Mouse (Mus musculus) heart, adult 2 months (tissue): ENCODE measurements around the gene Rbbp6. TPM values are rescaled to one million over a fixed set of nuclear protein-coding genes. Genes with fewer than 3 reads are reported as not detected.

Experiments used
- DNase-seq, 2 experiments: peaks; one replicate each; pipeline ENCODE4 v3.0.0; 2021
- H3K27ac ChIP-seq: fragments of 200-600 bp; 2 replicates; pipeline ENCODE4 v1.8.1; 2022
- H3K27me3 ChIP-seq: fragments of 200-500 bp; 2 replicates; pipeline ENCODE4 v1.6.1; 2012; ENCODE audit warnings: mild to moderate bottlenecking, low read length, inconsistent platforms, mixed read lengths; ENCODE audit not compliant: control insufficient read depth, insufficient read depth
- H3K36me3 ChIP-seq: fragments of 200-500 bp; 2 replicates; pipeline ENCODE4 v1.6.1; 2012; ENCODE audit warnings: low read length, inconsistent platforms; ENCODE audit not compliant: control insufficient read depth, insufficient read depth
- H3K4me1 ChIP-seq: fragments of 200-500 bp; 2 replicates; pipeline ENCODE4 v1.6.1; 2011; ENCODE audit warnings: low read length; ENCODE audit not compliant: control insufficient read depth, insufficient read depth
- H3K4me3 ChIP-seq: fragments of 200-600 bp; 2 replicates; pipeline ENCODE4 v1.8.1; 2022
- H3K79me2 ChIP-seq: fragments of 200-500 bp; replicated peaks from 2 replicates; pipeline ENCODE4 v1.6.1; 2012; ENCODE audit warnings: mild to moderate bottlenecking, inconsistent platforms, low read length, moderate library complexity, mixed read lengths; ENCODE audit not compliant: control insufficient read depth, insufficient read depth
- H3K9ac ChIP-seq: fragments of 200-500 bp; 2 replicates; pipeline ENCODE4 v1.6.1; 2012; ENCODE audit warnings: low read depth, mild to moderate bottlenecking, control low read depth, inconsistent platforms, low read length, mixed read lengths
- CTCF ChIP-seq: fragments of 200-600 bp; IDR thresholded peaks from 2 replicates; pipeline ENCODE4 v1.8.1; 2022; ENCODE audit warnings: antibody characterized with exemption, mild to moderate bottlenecking, moderate library complexity
- EP300 ChIP-seq: fragments of 200-500 bp; IDR thresholded peaks from 2 replicates; pipeline ENCODE4 v1.6.1; 2011; ENCODE audit warnings: low read depth, low read length, control low read depth; ENCODE audit not compliant: insufficient read depth
- POLR2A ChIP-seq: fragments of 200-500 bp; IDR thresholded peaks from 2 replicates; pipeline ENCODE4 v1.6.1; 2011; ENCODE audit warnings: mild to moderate bottlenecking, low read depth, low read length, control low read depth; ENCODE audit not compliant: insufficient read depth
- WGBS: fragments of 180-500 bp; shearing (Covaris S2); methylation state at CpG from one replicate; pipeline ENCODE4 v1.1.7; 2018; 5-methylcytosine and 5-hydroxymethylcytosine counted together
- intact Hi-C: fragments of 180-260 bp; cut with DNase I; formaldehyde crosslinking; loops from one replicate; pipeline ENCODE4 v1.15.1; 2025
- polyA plus RNA-seq: library from polyadenylated mRNA; depleted of rRNA; stranded (reverse); fragments of >200 nt; gene quantifications from 2 replicates; pipeline ENCODE4 v1.2.3, GENCODE M21; 2012
- total RNA-seq, 2 experiments: library from RNA; stranded (reverse); gene quantifications; 2 replicates each; pipeline ENCODE4 v1.2.3; 2021

The Rbbp6 gene
- total and polyA plus RNA-seq, 3 experiments, result 9.0 to 29.8 (median 28.9) TPM

GRCm38 (mm10) chr7:122969231-122970032, 3.9 kb downstream of the Rbbp6 start:
- Histone ChIP-seq H3K9ac (peak overlapping the region; percentile 99), H3K79me2 (peaks cover 3% of the 10 kb centered on the region), H3K27me3 (no peaks in the 10 kb centered on the region), H3K36me3 (peaks cover 26% of the 10 kb centered on the region), H3K4me1 (peaks cover 4% of the 10 kb centered on the region; the same call in 1 of the 2 replicates), H3K27ac (peak overlapping the region; percentile 99), H3K4me3 (peak overlapping the region; percentile 70)
- peak; percentile 95 to 97 for DNase-seq
- intact Hi-C loops, result loop anchor here (10.0 kb wide), 1 partner anchor 405 kb away; no protein-coding TSS in a partner anchor
- TF ChIP-seq EP300, result no peak
- TF ChIP-seq POLR2A, result peak; percentile 78
- TF ChIP-seq CTCF, result peak; percentile 43
- 2% methylated on average over 62 of the region's 62 CpGs for WGBS

GRCm38 (mm10) chr7:122970119-122970781, 4.8 kb downstream of the Rbbp6 start:
- H3K36me3 ChIP-seq, result peaks cover 31% of the 10 kb centered on the region
- H3K27ac ChIP-seq, result peak overlapping the region; percentile 99
- peaks cover 6% of the 10 kb centered on the region; the same call in 1 of the 2 replicates for H3K4me1 ChIP-seq
- 2% methylated on average over 69 of the region's 69 CpGs for WGBS
- no peaks in the 10 kb centered on the region for H3K27me3 ChIP-seq
- intact Hi-C loops, result loop anchor here (10.0 kb wide), 1 partner anchor 405 kb away; no protein-coding TSS in a partner anchor
- H3K79me2 ChIP-seq, result peaks cover 3% of the 10 kb centered on the region
- peak overlapping the region; percentile 99 for H3K9ac ChIP-seq
- DNase-seq, result peak; percentile 82 to 83
- no peak for TF ChIP-seq CTCF
- no peak for TF ChIP-seq EP300
- peak overlapping the region; percentile 70 for H3K4me3 ChIP-seq

GRCm38 (mm10) chr7:122970864-122971420, 5.5 kb downstream of the Rbbp6 start:
- peaks cover 8% of the 10 kb centered on the region; the same call in 1 of the 2 replicates for H3K4me1 ChIP-seq
- TF ChIP-seq CTCF, result no peak
- TF ChIP-seq EP300, result no peak
- no peak for TF ChIP-seq POLR2A
- peaks cover 3% of the 10 kb centered on the region for H3K79me2 ChIP-seq
- no peaks in the 10 kb centered on the region for H3K27me3 ChIP-seq
- no peak for DNase-seq
- peak overlapping the region; percentile 70 for H3K4me3 ChIP-seq
- WGBS, result under 1% methylated on average over 14 of the region's 14 CpGs
- intact Hi-C loops, result loop anchor here (10.0 kb wide), 1 partner anchor 404 kb away; no protein-coding TSS in a partner anchor
- H3K9ac ChIP-seq, result peak overlapping the region; percentile 99
- H3K27ac ChIP-seq, result peak overlapping the region; percentile 99
- H3K36me3 ChIP-seq, result peaks cover 37% of the 10 kb centered on the region

GRCm38 (mm10) chr7:122972006-122972689, 6.7 kb downstream of the Rbbp6 start:
- Histone ChIP-seq H3K4me3 (peak overlapping the region; percentile 70), H3K27me3 (no peaks in the 10 kb centered on the region), H3K9ac (no peak overlapping the region), H3K79me2 (peaks cover 3% of the 10 kb centered on the region), H3K36me3 (peaks cover 45% of the 10 kb centered on the region), H3K4me1 (peaks cover 8% of the 10 kb centered on the region; the same call in 1 of the 2 replicates), H3K27ac (no peak overlapping the region)
- intact Hi-C loops, result loop anchor here (10.0 kb wide), 1 partner anchor 403 kb away; no protein-coding TSS in a partner anchor
- no peak for DNase-seq
- 71% methylated on average over 4 of the region's 4 CpGs for WGBS
- TF ChIP-seq POLR2A (no peak), CTCF (no peak), EP300 (no peak)

GRCm38 (mm10) chr7:122979514-122979913, 14.0 kb downstream of the Rbbp6 start:
- no peaks in the 10 kb centered on the region for H3K27me3 ChIP-seq
- DNase-seq, result no peak
- TF ChIP-seq POLR2A, result no peak
- no peak for TF ChIP-seq CTCF
- no peak for TF ChIP-seq EP300
- intact Hi-C loops, result loop anchor here (10.0 kb wide), 1 partner anchor 395 kb away; no protein-coding TSS in a partner anchor
- no peak overlapping the region for H3K4me3 ChIP-seq
- peaks cover 40% of the 10 kb centered on the region for H3K36me3 ChIP-seq
- no peak overlapping the region for H3K9ac ChIP-seq
- H3K4me1 ChIP-seq, result peaks cover 5% of the 10 kb centered on the region; the same call in 1 of the 2 replicates
- H3K27ac ChIP-seq, result no peak overlapping the region
- 66% methylated on average over 1 of the region's 1 CpGs for WGBS
- 0 out of 2 replicates have a peak, but pooled peaks cover 1% of the 10 kb centered on the region for H3K79me2 ChIP-seq
